Mouse (Mus musculus) midbrain, embryonic 14.5 days (tissue): Measurements from ENCODE around the gene Zfp970. TPM values are rescaled to one million over a fixed set of nuclear protein-coding genes. Genes with fewer than 3 reads are reported as not detected.
"Not testable (repeated sequence)": the region's sequence is repeated elsewhere in the genome, so short reads cannot be mapped to it uniquely, and the experiment has no call there.

Experiments
- ATAC-seq: fragments of 200-750 bp; cut with Nextera tagmentation; 2 replicates; pipeline ENCODE4 v1.8.0; 2017; ENCODE audit warnings: moderate number of reproducible peaks, moderate library complexity; ENCODE audit not compliant: low FRiP score, low TSS enrichment
- DNase-seq: peaks from one replicate; pipeline ENCODE4 v3.0.0-alpha.2; 2015
- H3K27ac ChIP-seq: fragments of 300-500 bp; sonication (generic); replicated peaks from 2 replicates; pipeline ENCODE4 v1.5.1; 2014; ENCODE audit warnings: mild to moderate bottlenecking, low read depth, low read length, moderate library complexity
- H3K27me3 ChIP-seq: fragments of 300-500 bp; sonication (generic); 2 replicates; pipeline ENCODE4 v1.6.1; 2014; ENCODE audit warnings: low read length, control low read depth, mixed read lengths; ENCODE audit not compliant: control insufficient read depth, insufficient read depth
- H3K36me3 ChIP-seq: fragments of 300-500 bp; sonication (generic); 2 replicates; pipeline ENCODE4 v1.6.1; 2014; ENCODE audit warnings: low read length, control low read depth; ENCODE audit not compliant: control insufficient read depth, insufficient read depth
- H3K4me1 ChIP-seq: fragments of 300-500 bp; sonication (generic); 2 replicates; pipeline ENCODE4 v1.6.1; 2014; ENCODE audit warnings: mild to moderate bottlenecking, antibody characterized with exemption, low read length, control low read depth; ENCODE audit not compliant: control insufficient read depth, insufficient read depth
- H3K4me2 ChIP-seq: fragments of 300-500 bp; sonication (generic); 2 replicates; pipeline ENCODE4 v1.6.1; 2014; ENCODE audit warnings: mild to moderate bottlenecking, low read length, moderate library complexity
- H3K4me3 ChIP-seq: fragments of 300-500 bp; sonication (generic); replicated peaks from 2 replicates; pipeline ENCODE4 v1.5.1; 2014; ENCODE audit warnings: low read depth, low read length
- H3K9ac ChIP-seq: fragments of 300-500 bp; sonication (generic); replicated peaks from 2 replicates; pipeline ENCODE4 v1.6.1; 2014; ENCODE audit warnings: mild to moderate bottlenecking, low read length, moderate library complexity
- H3K9me3 ChIP-seq: fragments of 300-500 bp; sonication (generic); 2 replicates; pipeline ENCODE4 v1.6.1; 2016; ENCODE audit warnings: low read length, control low read depth, mixed read lengths; ENCODE audit not compliant: control insufficient read depth
- WGBS: fragments of 180-500 bp; shearing (Covaris S2); extraction: QIAGEN DNeasy Blood & Tissue Kit; methylation state at CpG from one replicate; pipeline ENCODE4 v1.1.7; 2014; 5-methylcytosine and 5-hydroxymethylcytosine counted together
- polyA plus RNA-seq: library from polyadenylated mRNA; unstranded; fragments of >200 nt; fragmentation: Nextera tagmentation; extraction: Ambion mirVana; gene quantifications from 2 replicates; pipeline ENCODE4 v1.2.1, GENCODE M21; 2014

Gene Zfp970
- polyA plus RNA-seq, 1 experiment from 2014 or later: 9.3 TPM

DNA sequence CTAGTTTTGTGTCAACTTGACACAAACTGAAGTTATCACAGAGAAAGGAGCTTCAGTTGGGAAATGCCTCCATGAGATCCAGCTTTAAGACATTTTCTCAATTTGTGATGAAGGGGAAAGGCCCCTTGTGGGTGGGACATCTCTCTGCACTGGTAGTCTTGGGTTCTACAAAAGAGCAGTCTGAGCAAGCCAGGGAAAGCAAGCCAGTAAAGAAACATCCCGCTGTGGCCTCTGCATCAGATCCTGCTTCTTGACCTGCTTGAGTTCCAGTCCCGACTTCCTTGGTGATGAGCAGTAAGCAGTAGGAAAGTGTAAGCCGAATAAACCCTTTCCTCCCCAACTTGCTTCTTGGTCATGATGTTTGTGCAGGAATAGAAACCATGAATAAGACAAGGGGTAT is 47.4 kb downstream of the Zfp970 start:
- not testable (repeated sequence) for H3K9me3 ChIP-seq, H3K4me3 ChIP-seq, H3K27ac ChIP-seq, DNase-seq, H3K9ac ChIP-seq, ATAC-seq, H3K4me2 ChIP-seq, H3K4me1 ChIP-seq, H3K36me3 ChIP-seq, H3K27me3 ChIP-seq
- WGBS: 90% methylated on average over 3 of the region's 3 CpGs

DNA sequence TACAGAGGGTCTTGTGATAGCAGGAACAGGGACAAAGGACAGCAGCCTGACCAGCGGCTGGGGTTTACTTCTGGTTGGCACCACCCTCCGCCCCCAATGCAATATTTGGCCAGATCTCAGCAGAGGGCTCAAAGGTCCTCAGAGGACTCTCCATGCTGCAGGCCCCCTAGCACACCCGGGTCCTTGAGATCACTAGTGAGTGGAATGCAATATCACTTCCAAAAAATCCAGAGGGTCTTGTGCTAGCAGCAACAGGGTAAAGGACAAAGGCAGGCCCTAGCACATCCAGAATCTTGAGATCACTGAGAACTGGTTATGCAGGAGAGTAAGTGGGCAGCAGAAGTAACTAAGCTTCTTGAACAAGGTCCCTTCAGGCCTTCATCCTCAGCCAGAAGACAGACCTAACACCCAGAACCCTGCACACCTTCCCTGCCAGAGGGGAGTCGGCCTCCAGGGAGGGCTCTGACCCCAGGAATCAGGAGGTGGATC is 49.5 kb downstream of the Zfp970 start:
- not testable (repeated sequence) for H3K36me3 ChIP-seq, ATAC-seq, H3K27me3 ChIP-seq, H3K27ac ChIP-seq, H3K4me1 ChIP-seq, H3K4me3 ChIP-seq, DNase-seq, H3K9me3 ChIP-seq, H3K9ac ChIP-seq, H3K4me2 ChIP-seq
- WGBS: 88% methylated on average over 4 of the region's 4 CpGs

DNA sequence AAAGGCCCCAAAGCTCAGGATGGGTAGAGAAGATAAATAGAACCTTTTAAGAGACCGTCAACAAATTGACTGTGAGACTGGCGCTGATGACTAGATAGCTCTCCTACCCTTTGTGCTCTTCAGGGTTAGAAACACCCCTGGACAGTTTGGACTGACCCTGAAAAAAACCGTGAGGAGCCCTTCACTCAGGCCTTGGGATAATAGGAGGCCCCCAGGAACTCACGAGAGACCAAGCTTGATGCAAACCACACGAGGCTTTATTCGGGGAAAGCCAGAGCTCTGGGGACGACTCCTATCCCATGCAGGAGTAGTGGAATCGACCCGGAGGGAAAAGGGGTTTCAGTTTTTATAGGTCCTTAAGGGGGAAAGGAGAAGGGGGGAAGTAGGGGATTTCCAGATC is 53.2 kb downstream of the Zfp970 start:
- not testable (repeated sequence) for H3K9ac ChIP-seq, H3K4me2 ChIP-seq, H3K36me3 ChIP-seq, H3K9me3 ChIP-seq, ATAC-seq, DNase-seq, H3K4me3 ChIP-seq, H3K27me3 ChIP-seq, H3K27ac ChIP-seq, H3K4me1 ChIP-seq
- 83% methylated on average over 9 of the region's 9 CpGs for WGBS

DNA sequence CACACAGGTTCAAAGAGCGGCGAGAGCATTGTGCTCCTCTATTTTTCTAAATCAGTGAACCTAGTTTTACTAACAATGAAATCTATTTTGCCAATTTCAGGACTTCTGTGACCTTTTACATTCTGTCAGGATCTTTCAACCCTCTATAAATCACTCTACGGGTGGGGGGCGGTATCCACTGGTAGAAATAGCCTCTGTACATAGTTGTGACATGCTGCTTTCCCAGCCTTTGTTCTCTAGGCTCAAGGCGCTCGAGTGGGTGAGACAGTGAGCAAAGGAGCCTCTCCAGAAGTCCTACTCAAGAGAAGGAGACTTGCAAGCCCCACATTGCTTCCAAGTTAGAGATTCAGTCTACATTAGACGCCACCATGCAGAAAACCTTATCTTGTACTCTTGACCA is 53.8 kb downstream of the Zfp970 start:
- not testable (repeated sequence) for H3K9ac ChIP-seq, DNase-seq, H3K27ac ChIP-seq, H3K4me3 ChIP-seq, H3K36me3 ChIP-seq, H3K27me3 ChIP-seq, H3K4me1 ChIP-seq, H3K4me2 ChIP-seq, ATAC-seq
- peaks cover 12% of the 10 kb centered on the region; the same call in 1 of the 2 replicates for H3K9me3 ChIP-seq
- WGBS: 90% methylated on average over 7 of the region's 7 CpGs

DNA sequence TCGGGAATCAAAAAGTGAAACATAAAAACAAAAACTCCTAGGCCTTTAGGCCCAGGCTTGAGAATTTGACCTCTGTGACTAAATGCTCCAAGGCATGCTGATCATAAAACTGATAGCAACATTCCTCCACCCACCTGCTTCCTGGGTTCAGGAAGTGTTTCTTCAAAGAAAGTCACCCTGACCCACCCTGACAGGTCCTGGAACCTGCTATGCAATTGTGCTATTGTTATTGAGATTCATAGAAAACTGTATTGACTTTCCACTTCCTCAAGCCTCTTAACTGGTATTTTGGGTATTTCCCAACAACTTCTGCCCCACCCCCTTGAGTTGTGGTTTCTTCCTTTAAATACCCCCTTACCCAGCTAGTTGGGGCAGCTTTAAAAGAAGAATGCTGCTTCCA is 54.4 kb downstream of the Zfp970 start:
- H3K36me3 ChIP-seq, DNase-seq, H3K4me3 ChIP-seq, H3K9ac ChIP-seq, H3K4me2 ChIP-seq, H3K27ac ChIP-seq, H3K27me3 ChIP-seq, ATAC-seq, H3K4me1 ChIP-seq: not testable (repeated sequence)
- peaks cover 12% of the 10 kb centered on the region; the same call in 1 of the 2 replicates for H3K9me3 ChIP-seq
- WGBS: 77% methylated on average over 1 of the region's 1 CpGs

DNA sequence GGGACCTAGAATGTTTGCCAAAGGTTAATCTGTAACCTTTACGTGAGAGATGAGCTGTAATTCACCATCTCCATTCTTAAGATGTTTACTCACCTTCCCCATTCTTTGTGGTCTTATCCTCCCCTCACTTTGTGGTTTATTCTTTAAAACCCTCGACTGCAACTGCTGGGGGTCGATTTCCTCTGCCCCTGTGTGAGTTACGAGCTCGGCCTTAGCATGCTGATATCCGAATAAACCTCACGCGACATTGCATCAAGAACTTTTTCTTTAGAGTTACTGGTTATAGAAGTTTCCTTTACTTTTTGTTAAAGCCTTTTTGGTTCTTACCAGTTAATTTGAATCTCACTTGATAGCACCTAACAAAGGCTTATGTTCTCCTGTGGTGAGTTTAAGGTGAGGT is 55.5 kb downstream of the Zfp970 start:
- Histone ChIP-seq H3K36me3 (no peaks in the 10 kb centered on the region), H3K9me3 (peaks cover 12% of the 10 kb centered on the region; the same call in 1 of the 2 replicates), H3K4me3 (no peak overlapping the region), H3K27ac (no peak overlapping the region), H3K4me2 (no peak overlapping the region), H3K4me1 (no peaks in the 10 kb centered on the region), H3K9ac (no peak overlapping the region), H3K27me3 (no peaks in the 10 kb centered on the region)
- ATAC-seq (no peak), DNase-seq (no peak)
- 80% methylated on average over 8 of the region's 8 CpGs for WGBS

DNA sequence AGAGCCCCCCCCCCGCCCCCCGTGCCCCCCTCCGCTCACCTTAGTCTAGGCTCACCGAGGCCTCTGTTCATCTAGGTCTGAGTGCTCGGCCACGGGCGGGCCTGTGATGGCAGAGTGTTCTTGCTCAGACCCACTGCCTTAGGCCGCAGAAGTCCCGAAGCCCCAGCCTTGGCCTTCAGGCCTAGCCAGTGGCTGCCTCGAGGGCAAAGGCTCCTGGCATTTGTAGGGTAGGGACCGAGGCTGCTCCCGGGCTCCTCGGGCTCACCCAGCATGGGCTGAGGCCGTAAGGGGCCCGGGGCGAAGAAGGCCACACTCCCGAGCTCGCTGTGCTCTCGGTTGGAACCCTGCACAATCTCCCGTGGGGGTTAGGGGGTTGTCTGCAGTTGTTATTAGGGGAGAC is 58.5 kb downstream of the Zfp970 start:
- Histone ChIP-seq H3K36me3 (no peaks in the 10 kb centered on the region), H3K4me3 (no peak overlapping the region), H3K9me3 (peaks cover 12% of the 10 kb centered on the region; the same call in 1 of the 2 replicates), H3K9ac (no peak overlapping the region), H3K27me3 (no peaks in the 10 kb centered on the region), H3K27ac (no peak overlapping the region), H3K4me1 (no peaks in the 10 kb centered on the region), H3K4me2 (no peak overlapping the region)
- 95% methylated on average over 20 of the region's 20 CpGs for WGBS
- no peak for ATAC-seq
- DNase-seq: no peak

DNA sequence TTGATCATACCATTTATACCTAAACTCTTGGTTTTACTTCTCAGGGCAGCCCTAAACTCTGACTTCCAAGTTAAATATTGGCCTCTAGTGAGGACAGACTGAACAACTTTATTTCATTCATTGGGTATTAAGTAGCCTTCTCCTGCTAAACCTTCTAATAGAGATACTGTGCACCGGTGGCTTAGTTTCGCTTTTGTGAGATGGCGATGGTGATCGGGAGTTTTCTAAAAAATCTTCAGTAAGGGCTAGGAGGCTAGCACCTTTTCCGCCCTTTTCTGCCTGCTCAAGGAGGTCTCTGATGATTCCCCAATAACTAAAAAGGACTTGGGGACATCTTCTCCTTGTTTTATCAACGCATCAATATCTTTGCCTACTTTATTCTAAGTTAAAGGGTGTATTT is 59.1 kb downstream of the Zfp970 start:
- not testable (repeated sequence) for H3K4me2 ChIP-seq, H3K36me3 ChIP-seq, H3K4me1 ChIP-seq, ATAC-seq, H3K9ac ChIP-seq, DNase-seq, H3K27ac ChIP-seq, H3K27me3 ChIP-seq, H3K4me3 ChIP-seq
- 88% methylated on average over 6 of the region's 6 CpGs for WGBS
- H3K9me3 ChIP-seq: peaks cover 12% of the 10 kb centered on the region; the same call in 1 of the 2 replicates

DNA sequence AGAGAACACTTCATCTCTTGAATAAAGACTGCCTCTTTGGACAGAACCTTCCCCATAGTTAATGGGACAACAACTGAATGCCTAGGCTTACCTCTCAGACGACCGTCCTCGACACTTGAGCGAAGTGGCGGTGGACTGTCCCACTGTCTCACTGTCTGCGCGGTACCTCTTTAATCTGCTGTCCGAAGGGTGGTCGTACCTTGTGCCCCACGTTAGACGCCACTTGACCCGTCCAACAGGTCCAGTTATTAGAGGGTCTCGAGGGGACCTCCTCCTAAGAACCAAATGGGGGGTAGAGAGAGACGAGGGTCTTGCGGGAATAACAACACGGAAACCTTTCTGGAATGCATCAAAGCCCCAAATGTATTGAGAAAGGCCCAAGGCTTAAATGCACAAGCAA is 59.6 kb downstream of the Zfp970 start:
- peaks cover 12% of the 10 kb centered on the region; the same call in 1 of the 2 replicates for H3K9me3 ChIP-seq
- DNase-seq, H3K36me3 ChIP-seq, H3K4me1 ChIP-seq, H3K4me2 ChIP-seq, H3K4me3 ChIP-seq, H3K9ac ChIP-seq, ATAC-seq, H3K27me3 ChIP-seq, H3K27ac ChIP-seq: not testable (repeated sequence)
- WGBS: 93% methylated on average over 16 of the region's 16 CpGs
